Mouse (Mus musculus) lung, postnatal 36 days (tissue): Measurements from ENCODE around the gene Adamts4.

Experiments
- DNase-seq: peaks from one replicate; pipeline ENCODE4 v3.0.0; 2022; ENCODE audit warnings: mixed read lengths

Adamts4 gene

DNA sequence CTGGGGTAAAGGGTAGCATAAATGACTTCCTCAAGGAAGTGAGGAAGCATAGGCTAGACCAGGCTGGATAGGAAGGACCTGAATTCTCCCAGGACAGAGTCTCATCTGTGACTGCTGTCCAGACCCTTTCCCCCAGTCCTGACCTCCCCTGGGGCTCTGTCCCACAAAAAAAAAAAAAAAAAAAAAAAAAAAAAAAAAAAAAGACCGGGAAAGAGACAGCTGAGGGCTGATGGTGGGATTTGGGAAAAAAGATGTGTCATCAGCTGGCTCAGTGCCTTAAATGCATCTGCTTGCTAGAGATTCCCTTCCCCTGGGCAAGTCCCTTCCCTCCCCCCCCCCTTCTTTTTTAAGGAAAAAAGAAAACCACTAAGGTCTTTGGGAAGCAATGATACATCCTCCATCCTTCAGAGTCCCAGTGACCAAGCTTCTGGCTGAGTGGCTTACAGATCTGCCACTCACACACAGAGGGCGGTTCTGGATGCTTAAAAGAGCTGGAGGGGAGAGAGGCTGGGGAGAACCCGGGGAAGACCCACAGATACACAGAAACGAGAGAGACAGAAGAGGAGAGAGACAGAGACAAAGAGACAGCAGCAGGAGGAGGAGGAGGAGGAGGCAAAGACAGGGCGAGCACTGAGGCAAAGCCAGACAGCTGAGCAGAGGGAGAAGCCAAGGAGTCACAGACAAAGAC lies at the start of gene Adamts4:
TSS of gene Adamts4 (plus strand) at position 509 of the 688 bp plus-strand sequence.
- DNase-seq: no peak

DNA sequence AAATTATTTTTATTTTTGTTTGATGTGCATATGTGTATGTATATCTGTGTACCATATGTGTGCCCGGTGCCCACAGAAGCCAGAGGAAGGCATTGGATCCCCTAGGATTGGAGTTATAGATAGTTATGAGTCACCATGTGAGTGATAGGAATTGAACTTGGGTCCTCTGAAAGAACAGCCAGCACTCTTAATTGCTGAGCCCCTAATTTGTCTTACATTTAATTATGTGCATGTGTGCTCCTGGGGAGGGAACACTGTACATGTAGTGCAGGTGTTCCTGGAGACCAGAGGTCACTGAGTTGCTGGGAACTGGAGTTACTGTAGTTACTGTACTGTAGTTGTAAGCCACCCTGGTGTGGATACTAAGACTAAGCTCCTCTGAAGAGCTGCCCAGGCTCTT lies 49.5 kb upstream of the Adamts4 start:
- DNase-seq: no peak

DNA sequence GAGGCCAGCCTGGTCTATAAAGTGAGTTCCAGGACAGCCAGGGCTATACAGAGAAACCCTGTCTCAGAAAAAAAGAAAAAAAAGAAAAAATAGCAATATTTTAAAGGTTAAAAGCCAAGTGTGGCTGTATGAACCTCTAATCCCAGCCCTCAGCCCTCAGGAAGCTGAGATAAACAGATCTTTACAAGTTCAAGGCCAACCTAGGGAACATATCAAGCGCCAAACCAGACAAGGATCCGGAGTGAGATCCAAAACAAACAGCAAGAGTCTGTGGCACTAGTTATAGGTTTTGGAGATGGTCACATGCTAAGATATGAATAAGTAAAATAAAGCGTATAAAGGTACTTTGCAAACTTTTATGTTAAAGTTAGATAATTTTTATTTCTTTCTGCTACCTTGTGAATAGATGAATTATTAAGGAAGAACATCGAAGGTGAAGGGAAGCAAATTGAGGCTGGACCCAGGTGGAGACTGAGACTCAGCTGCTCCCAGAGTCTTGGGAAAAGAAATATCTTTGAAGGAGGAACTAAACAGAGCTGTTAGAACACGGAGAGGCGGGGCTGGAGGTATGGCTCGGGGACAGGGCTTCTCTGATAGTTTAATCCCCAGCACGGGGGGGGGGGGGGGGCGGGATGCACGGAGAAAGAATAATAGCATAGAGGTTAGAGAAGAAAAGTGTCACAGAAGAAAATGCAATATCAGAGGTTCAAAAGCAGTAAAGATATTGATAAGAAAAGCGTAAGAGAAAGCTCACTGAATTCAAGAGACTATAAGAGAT lies 46.6 kb upstream of the Adamts4 start:
- no peak for DNase-seq

DNA sequence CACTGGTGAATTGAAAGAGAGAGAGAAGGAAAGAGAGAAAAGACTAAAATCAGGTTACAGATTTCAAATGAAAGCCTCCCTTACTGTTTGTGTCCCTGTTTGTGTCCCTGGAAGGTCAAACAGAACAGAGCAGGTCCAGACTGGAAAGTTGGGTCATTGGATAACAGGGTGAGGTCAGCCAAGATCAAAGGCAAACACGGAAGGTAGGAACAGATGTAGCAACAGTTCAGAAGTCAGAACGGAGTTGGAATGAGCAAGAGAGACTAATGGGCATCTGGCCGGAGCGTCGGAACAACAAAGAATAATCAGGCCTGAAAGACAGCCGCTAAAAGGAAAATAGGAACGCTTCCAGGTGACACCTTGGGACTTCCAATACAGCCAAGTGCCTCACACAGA lies 46.0 kb upstream of the Adamts4 start:
- no peak for DNase-seq

DNA sequence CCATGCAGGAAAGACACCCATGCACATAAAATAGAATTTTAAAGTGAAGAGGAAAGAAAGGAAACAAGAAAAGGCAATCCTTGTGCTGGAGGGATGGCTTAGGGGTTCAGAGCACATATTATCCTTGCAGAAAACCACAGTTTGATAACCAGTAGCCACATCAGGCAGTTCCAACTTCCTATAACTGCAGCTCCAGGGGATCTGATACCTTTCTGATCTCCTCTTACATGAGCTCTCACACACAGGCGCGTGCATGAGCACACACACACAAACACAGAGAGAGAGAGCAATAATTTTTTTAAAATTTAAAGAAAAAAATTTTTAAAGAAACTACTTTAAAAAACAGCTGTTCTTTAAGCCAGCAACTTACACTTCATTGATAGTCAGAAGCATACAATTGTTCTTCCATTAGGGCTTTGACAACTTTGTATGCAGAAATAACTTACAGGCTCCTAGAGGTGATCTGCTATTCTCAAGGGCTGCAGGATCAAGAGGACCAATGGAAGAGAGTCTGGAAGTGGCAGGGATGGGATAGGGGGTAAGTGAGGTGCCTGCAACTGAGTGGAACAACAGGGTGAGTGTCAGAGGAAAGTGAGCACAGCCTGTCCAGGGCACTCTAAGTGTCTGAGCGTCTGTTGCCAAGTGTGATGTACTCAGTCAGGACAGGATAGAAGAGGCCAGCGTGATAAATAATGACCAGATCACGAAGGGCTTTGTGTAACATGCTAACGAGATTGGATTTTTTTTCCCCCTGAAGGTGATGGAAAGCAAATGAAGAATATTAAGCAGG lies 44.3 kb upstream of the Adamts4 start:
- DNase-seq: no peak

DNA sequence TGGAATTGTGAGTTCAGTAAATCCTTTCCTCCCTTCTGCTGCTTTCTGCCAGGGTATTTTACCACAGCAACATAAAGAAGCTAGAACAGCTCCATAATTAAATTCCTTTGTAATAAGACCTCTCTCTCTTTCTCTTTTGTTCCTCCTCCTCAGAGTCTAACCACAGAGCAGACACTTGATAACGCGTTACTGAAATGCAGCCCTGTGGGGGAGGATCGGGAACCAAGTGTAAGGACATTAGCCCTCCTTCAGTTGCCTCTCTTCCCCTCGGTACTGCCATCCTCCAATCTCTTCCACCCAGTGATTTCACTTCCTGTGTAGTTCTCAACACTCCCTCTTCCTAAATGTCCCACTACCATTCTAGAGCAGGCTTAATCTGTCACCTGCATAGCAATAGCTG lies 40.8 kb upstream of the Adamts4 start:
- DNase-seq: no peak

DNA sequence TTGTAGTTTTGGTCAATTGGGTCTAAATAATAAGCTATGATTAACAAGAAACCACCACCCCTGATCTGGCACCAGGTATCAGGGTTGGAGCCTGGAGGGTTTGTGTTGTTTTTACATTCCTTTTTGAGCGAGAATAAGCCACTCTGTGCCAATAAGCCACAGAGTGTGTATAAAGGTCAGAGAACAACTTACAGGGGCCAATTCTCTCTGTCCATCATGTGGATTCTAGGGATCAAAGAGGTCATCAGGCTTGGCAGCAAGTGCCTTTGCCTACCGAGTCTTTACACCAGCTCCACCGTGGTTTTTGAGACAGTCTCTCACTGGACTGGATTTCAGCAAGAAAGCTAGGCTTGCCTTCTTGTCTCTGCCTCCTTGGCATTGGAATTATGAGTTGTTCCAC lies 37.4 kb upstream of the Adamts4 start:
- no peak for DNase-seq

DNA sequence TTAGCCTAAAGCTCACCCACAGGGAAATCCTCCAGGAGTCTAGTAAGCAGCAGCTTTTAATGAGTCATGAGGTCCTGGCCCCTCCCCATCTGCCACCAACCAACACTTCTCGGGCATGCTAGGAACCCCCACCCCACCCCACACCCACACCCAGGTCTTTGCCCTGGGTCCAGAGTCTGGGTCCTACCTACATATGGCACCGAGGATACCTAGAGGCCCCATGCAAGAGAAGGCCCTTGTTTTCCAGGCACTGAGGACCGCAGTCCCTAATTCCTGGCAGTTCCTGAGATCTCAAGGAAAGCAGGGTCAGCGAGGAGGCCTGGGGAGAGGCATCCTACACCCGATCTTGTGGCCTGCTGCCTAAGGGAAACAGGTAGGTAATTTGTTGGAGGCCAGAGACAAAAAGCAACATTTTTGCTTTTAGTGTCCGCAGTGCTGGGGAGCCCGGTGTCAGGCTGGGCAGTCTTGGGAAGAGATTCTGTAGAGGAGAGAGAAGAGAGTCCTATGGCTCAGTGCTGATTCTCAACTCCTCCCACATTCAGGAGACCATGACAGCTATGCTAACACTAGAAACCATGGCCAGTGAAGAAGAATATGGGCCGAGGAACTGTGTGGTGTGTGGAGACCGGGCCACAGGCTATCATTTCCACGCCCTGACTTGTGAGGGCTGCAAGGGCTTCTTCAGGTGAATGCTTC lies 36.3 kb upstream of the Adamts4 start, which contains the start of gene Nr1i3:
TSS of gene Nr1i3 (plus strand) at position 170 of the 696 bp plus-strand sequence.
- DNase-seq: no peak

DNA sequence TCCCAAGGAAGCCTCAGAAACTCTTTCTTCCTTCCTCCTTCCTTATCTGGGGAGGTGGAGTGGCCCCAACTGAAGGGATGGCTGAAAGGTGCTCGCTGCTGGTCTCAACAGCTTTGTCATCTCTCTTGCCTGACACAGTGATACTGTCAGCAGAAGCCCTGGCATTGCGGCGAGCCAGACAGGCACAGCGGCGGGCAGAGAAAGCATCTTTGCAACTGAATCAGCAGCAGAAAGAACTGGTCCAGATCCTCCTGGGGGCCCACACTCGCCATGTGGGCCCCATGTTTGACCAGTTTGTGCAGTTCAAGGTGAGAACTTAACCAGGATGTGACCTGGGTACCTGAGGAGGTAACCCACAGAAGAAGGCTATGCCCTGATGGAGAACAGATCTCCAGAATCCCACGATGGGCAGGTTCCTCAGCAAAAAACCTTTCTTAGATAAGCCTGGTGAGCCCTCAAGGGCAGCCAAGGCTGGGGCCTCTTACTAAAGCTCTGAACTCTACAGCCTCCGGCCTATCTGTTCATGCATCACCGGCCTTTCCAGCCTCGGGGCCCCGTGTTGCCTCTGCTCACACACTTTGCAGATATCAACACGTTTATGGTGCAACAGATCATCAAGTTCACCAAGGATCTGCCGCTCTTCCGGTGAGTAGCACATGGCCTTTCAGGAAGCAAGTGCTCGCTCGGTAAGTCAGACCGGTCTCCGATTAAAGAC lies 33.8 kb upstream of the Adamts4 start:
- no peak for DNase-seq

DNA sequence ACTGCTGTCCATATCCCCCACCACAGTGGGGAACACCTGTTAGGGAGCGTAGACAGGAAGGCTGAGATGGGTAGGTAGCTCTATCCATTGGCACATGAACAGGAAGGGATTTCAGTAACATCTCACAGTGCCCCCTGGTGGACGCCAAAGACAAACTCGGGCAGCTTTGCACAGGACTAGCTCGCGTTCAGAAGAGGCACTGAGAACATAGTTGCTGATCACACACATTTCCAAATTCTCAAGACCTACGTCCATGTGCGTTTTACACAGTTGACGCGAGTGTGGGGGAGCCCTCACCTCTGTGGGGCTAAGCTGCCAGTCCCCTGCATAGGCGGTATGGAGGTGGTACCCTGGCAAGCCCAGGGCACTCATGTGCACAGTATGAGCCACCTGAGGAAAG lies 29.4 kb upstream of the Adamts4 start:
- peak; percentile 89 for DNase-seq

DNA sequence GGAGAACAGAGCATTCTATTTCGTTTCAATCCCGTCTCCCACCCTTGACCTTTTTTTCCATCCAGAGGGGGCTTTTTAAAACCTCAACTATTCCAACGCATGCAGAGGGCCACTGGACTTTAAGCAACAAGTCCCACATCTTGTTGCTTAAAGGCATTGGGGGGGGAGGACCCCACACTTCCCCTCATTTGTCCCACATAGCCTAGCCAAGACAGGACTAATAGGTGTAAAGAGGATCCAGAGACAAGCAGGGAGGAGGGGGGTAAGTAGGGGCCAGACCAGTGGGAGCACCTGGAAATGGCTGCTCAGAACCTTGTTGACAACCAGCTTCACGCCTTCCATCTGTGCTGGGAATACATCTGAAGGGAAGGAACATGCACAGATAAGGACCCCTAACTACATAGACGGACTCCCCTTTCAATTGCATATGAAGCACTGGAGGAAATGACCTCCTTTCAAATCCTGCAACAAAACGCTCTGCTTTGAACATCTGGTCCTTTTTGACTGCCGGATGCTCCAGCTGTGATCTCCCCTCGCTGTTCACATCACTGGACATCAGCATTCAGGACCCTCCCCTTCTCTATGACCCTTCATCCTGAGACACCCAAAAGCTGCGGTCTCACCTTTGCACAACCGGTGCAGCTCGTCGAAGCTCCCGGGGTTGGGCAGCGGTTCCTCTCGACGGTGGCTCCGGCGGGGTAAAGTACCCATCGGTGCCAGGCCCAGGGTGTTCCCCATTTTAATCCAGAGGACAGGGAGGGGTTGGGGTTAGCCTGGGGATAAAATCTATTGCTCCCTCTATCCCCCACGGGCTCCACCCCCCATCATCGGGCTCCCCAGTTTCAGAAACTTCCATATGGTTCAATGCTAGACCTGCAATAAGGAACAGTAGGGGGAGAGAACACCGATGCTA lies 28.7 kb upstream of the Adamts4 start:
- no peak for DNase-seq

DNA sequence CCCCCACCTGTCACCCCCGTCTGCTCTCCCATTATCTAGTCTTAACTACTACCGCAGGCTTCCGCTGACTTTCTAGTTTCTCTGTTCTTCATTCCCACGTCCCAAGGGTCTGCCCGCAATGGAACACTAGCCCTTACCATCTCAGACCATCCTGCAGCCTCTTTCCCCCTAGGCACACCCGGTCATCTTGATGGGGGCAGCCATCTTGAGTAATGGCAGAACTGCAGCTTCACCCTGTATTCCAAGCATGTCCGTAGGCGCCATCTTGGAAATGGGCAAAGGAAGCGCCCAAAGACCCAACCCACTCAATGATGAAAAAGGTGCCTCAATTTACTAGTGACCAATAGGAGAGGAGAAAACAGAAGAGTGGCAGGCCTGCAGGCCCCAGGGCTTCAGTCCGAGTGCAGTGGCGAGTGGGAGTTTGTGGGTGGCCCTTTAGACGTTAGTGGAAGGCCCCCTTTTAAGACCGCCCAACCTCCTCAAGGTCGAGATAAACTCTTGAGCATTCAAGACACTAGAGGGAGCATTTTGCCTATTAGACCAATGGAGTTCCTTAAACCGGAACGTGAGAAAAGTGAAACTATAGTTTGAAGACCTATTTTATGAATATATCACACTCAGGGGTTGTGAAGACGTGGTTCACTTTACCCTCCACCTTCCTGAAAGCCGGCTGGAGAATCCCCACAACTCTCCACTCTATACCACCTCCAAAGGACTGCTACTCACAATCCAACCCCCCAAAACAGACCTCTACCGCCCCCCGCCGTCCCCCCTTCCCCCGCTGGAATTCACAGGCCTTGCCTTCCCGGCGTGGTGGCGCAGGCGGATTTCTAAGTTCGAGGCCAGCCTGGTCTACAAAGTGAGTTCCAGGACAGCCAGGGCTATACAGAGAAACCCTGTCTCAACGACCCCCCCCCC lies 27.7 kb upstream of the Adamts4 start, which contains the start of gene Tomm40l:
TSS of gene Tomm40l (minus strand) at position 277 of the 918 bp plus-strand sequence.
- DNase-seq: peak; percentile 99

DNA sequence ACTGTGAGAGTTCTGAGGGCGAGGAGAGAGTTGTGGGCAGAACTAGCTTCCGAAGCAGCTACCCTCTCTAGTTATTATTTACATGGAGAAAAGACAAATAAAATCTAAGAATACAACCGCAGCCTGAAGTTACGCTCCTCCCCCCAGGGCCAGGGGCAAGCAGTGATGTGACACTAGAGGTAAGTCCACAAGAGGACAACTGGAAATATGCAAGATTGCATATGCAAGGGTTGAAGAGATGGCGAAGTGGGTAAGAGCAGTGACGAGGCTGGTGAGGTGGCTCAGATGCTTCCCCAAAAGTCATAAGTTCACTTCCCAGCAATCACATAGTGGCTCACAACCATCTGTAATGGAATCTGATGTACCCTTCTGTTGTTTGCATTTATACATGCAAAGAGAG lies 27.1 kb upstream of the Adamts4 start:
- DNase-seq: peak; percentile 29

DNA sequence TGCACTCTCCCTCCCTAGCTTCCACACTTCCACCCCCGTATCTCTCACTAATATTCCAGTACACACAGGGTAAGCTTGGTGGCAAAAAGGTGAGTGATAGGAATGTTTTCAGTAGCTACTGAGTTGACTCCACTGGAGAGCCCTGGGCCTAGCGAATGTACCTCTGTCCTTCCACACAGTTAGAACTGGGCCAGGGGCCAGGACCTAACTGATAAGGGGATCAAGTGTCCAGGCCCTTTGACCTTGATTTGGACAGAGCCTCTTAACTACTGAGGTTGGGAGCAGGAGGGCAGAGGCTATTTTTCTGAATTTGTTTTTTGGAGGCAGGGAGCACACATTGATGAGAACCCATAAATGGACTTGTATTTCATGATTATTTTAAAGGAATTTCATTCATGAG lies 26.4 kb upstream of the Adamts4 start:
- DNase-seq: peak; percentile 64

DNA sequence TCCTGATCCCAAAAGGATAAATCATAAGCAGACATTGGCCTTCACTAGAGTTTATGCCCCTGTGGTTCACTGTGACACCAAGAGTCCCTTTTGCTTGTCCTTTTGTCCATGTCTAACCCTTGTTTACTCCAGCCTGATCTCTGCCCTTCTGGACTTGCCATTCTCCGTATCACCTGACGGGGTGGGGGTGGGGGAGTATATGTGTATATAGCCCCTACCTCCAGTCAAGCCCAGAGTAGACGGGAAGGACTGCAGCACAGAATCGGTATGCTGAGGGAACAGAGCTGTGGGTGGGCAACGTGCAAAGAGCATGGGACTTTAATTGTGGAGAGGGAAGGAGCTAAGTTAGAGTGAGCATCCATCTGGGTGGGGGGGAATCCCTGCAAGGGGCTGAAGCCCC lies 25.4 kb upstream of the Adamts4 start, which contains the start of gene Apoa2:
TSS of gene Apoa2 (plus strand) at position 198 of the 400 bp plus-strand sequence.
- DNase-seq: no peak

DNA sequence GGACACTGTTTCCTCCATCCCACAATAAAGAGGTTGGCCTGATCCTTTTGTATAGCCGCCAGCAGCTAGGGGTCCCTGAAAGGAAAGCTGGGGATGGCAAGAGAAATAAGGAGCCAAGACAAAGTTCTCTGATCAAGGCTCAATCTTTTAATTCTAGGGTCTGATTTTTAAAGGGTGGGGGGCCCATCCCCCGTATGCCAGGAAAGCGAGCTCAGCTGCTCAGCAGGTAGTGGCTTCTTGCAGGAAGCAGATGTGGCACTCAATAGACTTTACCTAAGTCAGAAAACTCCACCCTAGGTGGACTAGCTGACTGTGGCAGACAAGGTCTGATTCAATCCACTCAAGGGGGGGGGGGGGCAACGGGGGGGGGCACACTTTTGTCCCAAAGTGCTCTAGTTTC lies 23.4 kb upstream of the Adamts4 start:
- DNase-seq: no peak

DNA sequence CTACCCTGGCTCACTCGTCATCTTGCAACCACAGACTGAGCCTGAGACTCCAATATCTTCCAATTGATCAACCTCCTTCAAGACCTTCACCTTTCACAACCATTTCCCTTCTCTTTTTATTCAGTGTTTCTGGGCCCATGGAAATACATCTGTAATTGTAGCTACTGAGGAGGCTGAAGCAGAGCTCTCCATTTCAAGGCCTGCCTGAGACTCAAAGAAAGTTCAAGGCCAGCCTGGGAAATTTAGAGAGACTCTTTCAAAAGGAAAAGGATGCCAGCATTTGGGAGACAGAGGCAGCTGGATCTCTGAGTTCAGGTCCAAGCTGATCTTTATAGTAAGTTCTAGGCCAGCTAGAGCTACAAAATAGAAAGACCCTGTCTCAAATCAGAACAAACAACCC lies 22.3 kb upstream of the Adamts4 start:
- DNase-seq: no peak

DNA sequence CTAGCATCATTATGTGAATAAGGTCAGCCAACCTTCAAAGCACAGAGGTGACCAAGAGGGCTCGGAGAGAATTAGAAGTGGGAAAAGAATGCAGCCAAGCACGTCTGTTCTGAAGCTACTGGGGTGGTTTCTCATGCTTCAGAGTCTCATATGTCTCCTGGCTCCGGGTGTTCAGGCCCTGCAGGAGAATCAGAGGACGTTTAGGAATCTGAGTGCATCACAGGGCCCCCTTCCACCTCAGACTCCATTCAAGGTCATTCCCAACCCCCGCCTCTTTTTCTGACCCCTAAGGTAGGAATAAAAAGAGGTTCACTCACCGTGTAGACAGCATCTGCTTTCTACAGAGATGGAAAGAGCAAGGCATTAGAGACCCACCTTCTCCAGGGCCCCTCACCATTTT lies 20.5 kb upstream of the Adamts4 start:
- no peak for DNase-seq

DNA sequence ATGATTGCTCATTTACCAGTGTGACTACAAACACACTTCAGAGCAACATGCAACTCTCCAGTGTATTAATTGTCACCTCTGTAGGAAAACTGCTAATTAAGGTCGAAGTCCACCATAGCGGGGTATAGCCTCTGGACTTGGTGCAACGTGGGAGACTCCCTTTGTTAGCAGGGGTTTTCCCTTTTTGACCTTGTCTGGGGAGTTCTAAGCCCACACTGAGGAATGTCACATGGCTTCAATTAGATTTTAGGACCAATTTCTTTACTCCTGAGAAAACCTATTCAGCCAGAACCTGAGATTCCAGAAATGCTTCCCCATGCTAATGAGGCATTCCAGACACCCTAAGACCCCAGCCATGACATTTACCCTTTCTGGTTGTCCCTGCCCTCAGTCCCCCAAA lies 20.0 kb upstream of the Adamts4 start:
- no peak for DNase-seq

DNA sequence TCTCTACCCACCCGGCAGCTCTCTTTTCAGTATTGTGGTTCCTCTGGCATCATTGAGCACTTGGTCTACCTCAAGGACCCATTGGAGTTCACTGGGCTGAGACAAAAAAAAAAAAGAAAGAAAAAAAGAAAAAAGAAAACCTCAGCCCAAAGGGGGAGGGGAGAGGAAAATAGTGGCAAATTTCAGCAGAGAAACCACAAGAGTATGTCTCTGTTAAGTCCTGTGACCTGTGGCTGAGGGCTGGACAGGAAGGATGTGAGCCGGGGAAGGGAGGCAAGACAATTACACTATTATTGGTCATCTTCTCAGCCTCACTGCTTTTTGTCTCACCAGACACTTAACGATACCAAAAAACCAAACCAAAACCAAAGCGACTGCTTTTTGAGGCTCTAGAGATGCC lies 18.4 kb upstream of the Adamts4 start:
- peak; percentile 39 for DNase-seq
